Mouse (Mus musculus) G1E (cell line): Measurements from ENCODE around the gene Mllt10. TPM values are rescaled to one million over a fixed set of nuclear protein-coding genes. Genes with fewer than 3 reads are reported as not detected.

Source experiments
- ATAC-seq: 2 replicates; pipeline ENCODE4 v1.8.0; 2016; ENCODE audit warnings: mild to moderate bottlenecking; ENCODE audit not compliant: insufficient number of reproducible peaks, poor library complexity, low FRiP score, severe bottlenecking; ENCODE audit errors: extremely low read depth
- DNase-seq: peaks from one replicate; pipeline ENCODE4 v3.0.0; 2012; ENCODE audit warnings: low spot score
- H3K27me3 ChIP-seq: 2 replicates; pipeline ENCODE4 v1.6.1; 2012; ENCODE audit warnings: mild to moderate bottlenecking, low read length, inconsistent platforms; ENCODE audit not compliant: insufficient read depth
- H3K36me3 ChIP-seq: replicated peaks from 2 replicates; pipeline ENCODE3; 2012; ENCODE audit warnings: mild to moderate bottlenecking, inconsistent platforms
- H3K4me1 ChIP-seq: 2 replicates; pipeline ENCODE4 v1.6.1; 2012; ENCODE audit warnings: low read depth, low read length, inconsistent platforms, mixed read lengths; ENCODE audit not compliant: insufficient read depth
- H3K4me3 ChIP-seq: 2 replicates; pipeline ENCODE4 v1.5.1; 2012; ENCODE audit warnings: low read depth, mild to moderate bottlenecking, inconsistent platforms, low read length, moderate library complexity, mixed read lengths
- H3K9me3 ChIP-seq: replicated peaks from 2 replicates; pipeline ENCODE4 v1.6.1; 2012; ENCODE audit warnings: inconsistent platforms
- CTCF ChIP-seq: IDR thresholded peaks from 2 replicates; pipeline ENCODE4 v1.5.1; 2012; ENCODE audit warnings: low read depth, low read length, inconsistent platforms, mixed read lengths
- GATA1 ChIP-seq: IDR thresholded peaks from 2 replicates; pipeline ENCODE4 v1.6.1; 2012; ENCODE audit warnings: borderline replicate concordance, low read length, inconsistent platforms, mixed read lengths
- GATA2 ChIP-seq: IDR thresholded peaks from 2 replicates; pipeline ENCODE4 v1.6.1; 2012; ENCODE audit warnings: low read depth, low read length, inconsistent platforms, borderline replicate concordance
- POLR2AphosphoS5 ChIP-seq: IDR thresholded peaks from 2 replicates; pipeline ENCODE4 v1.6.1; 2012; ENCODE audit warnings: low read depth, low read length, inconsistent platforms; ENCODE audit not compliant: insufficient replicate concordance
- TAL1 ChIP-seq: conservative IDR thresholded peaks from 2 replicates; pipeline ENCODE4 v1.6.1; 2012; ENCODE audit warnings: low read depth, low read length, inconsistent platforms, mixed read lengths
- polyA plus RNA-seq: library from polyadenylated mRNA; stranded (reverse); fragments of >175 nt; gene quantifications from 2 replicates; pipeline ENCODE4 v1.2.3, GENCODE M21; 2012
- total RNA-seq, 2 experiments: library from RNA; stranded (forward) in 1 of 2; stranded (reverse) in 1 of 2; fragments of 200-1000 nt in 1 of 2; fragments of >200 nt in 1 of 2; fragmentation: Nextera tagmentation in 1 of 2; gene quantifications; 2 replicates each; pipeline ENCODE4 v1.2.3; 2014 to 2017

Mllt10 gene
- total RNA-seq (2014; fragmentation: Nextera tagmentation) (141 and 160 TPM in 2 replicates), total RNA-seq (2017) (62.9 and 73.6 TPM in 2 replicates), polyA plus RNA-seq (20.5 and 20.8 TPM in 2 replicates)

DNA sequence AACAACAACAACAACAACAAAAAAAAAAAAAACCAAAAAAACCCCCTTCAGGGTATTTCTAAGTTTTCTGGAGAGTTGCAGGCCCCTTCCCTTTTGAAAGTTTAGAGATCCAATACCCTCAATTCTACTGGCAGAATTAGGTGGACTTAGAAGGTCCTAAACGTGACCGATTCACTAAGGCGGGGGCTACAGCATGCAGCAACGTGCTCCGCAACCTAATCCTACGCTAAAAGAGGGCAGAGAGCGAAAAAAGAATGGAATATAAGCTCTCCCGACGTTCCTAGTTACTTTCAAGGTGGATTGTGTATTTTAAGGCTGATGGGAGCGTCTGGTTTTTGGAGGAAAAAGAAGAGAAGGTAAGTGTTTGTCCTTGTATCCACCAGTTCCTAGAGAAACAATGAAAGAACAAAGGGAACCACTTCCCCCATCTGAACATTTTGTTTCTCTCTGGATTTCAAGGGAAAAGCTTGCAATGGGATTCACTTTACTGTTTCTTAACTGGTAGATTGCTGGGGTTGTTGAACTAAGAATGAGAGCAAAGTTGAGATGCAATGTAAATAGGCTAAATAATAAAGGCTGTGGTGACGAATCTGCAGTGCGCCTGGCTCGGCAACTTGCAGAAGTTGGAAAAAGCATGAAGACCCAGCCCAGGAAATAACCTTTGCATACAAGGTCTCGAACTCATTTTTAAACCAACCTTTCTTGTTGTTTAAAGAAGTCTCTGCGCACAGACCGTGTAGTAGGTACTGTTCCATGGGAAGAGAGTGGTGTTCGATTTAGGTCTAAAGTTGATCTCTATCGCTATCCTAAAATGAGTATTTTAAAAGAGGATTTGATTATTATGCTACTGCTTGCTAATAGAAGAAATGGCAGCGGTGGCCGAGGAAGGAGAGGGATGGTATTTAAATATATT, at the start of gene Mllt10:
Gene Mllt10 (plus strand): TSS at position 222 of the 913 bp plus-strand sequence.
- DNase-seq = no peak
- no peaks in the 10 kb centered on the region for H3K27me3 ChIP-seq
- H3K36me3 ChIP-seq = no peaks in the 10 kb centered on the region
- H3K4me3 ChIP-seq = peak within 1 kb of the TSS; percentile 86
- TF ChIP-seq CTCF (no peak), POLR2AphosphoS5 (no peak), GATA2 (no peak), GATA1 (no peak), TAL1 (no peak)
- ATAC-seq = no peak
- H3K4me1 ChIP-seq = peaks cover 32% of the 10 kb centered on the region
- H3K9me3 ChIP-seq = no peaks in the 10 kb centered on the region

- TF ChIP-seq CTCF = no peak
- no peak for TF ChIP-seq POLR2AphosphoS5
- no peak for TF ChIP-seq GATA1
- TF ChIP-seq GATA2 = no peak
- no peak for TF ChIP-seq TAL1
- H3K27me3 ChIP-seq = 0 out of 2 replicates have a peak, but pooled peaks cover 3% of the 10 kb centered on the region
- no peak for ATAC-seq
- no peaks in the 10 kb centered on the region for H3K4me1 ChIP-seq
- no peaks in the 10 kb centered on the region for H3K9me3 ChIP-seq
- H3K36me3 ChIP-seq = no peaks in the 10 kb centered on the region
- DNase-seq = no peak
- no peak overlapping the region for H3K4me3 ChIP-seq
Observed at GRCm38 (mm10) chr2:18011226-18011625, 43.8 kb upstream of the Mllt10 start.

DNA sequence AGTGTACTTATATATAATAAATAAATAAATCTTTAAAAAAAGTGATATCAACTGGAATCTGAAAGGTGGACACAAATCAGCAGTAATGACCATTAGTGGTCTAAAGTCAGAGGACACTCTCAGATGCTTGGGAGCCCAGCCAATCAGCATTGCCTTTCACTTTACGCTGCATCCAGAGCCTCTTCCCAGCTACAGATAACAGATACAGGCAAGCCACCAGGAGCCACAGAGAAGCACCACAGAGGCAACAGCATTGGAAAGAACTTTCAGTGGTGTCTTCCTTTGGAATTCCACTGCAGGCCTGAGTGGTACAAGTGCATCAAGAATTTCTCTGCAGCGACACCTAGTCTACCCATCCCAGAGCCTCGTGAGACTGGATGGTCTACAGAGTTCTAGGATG, 42.2 kb upstream of the Mllt10 start:
- no peak for TF ChIP-seq POLR2AphosphoS5
- TF ChIP-seq TAL1 = no peak
- ATAC-seq = no peak

DNA sequence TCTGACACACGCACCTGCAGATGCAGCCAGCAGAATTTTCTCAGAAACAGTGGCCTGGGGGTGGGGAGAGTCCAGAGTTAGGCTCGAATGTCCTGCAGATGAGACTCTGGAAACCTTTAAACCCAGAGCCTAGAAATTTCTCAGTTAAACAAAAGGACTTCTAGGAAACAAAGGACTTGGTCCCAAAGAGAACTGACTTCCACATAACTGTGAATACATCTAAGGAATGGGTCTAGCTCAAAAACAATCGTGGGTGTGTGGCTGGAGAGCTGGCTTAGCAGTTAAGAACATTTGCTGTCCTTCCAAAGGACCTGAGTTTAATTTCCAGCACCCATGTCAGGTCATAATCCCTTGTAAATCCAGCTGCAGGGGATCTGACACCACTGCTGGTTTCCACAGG, 39.5 kb upstream of the Mllt10 start:
- Histone ChIP-seq H3K36me3 (no peaks in the 10 kb centered on the region), H3K4me1 (no peaks in the 10 kb centered on the region), H3K9me3 (no peaks in the 10 kb centered on the region), H3K27me3 (0 out of 2 replicates have a peak, but pooled peaks cover 3% of the 10 kb centered on the region), H3K4me3 (no peak overlapping the region)
- ATAC-seq (no peak), DNase-seq (no peak)
- TF ChIP-seq TAL1 (no peak), POLR2AphosphoS5 (no peak), GATA2 (no peak), GATA1 (no peak), CTCF (no peak)

More for the DNA sequence above, 42.2 kb upstream of the Mllt10 start:
- no peak for DNase-seq
- Histone ChIP-seq H3K4me1 (no peaks in the 10 kb centered on the region), H3K36me3 (no peaks in the 10 kb centered on the region), H3K9me3 (no peaks in the 10 kb centered on the region), H3K27me3 (0 out of 2 replicates have a peak, but pooled peaks cover 3% of the 10 kb centered on the region), H3K4me3 (no peak overlapping the region)

DNA sequence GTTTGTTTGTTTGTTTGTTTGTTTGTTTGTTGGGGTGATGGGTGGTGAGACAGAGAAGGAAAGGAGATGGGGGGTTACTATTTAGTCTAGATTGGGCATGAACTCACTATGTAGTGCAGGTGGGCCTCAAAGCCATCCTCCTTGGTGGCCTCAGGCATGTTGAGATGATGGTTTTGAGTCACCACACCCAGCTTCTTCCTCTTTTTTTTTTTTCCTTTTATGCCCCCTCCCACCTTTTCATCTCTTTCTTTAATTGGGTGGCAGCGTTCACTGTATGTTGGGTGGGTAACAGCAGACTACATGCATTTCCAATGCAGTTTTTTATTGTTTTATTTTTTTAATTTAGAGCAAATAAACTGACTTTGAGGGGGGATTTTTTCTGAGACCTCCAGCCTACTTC, 38.4 kb upstream of the Mllt10 start:
- Histone ChIP-seq H3K4me3 (no peak overlapping the region), H3K9me3 (no peaks in the 10 kb centered on the region), H3K36me3 (no peaks in the 10 kb centered on the region), H3K27me3 (0 out of 2 replicates have a peak, but pooled peaks cover 3% of the 10 kb centered on the region), H3K4me1 (no peaks in the 10 kb centered on the region)
- ATAC-seq (no peak), DNase-seq (no peak)
- no peak for TF ChIP-seq GATA2
- no peak for TF ChIP-seq TAL1
- no peak for TF ChIP-seq POLR2AphosphoS5
- TF ChIP-seq GATA1 = no peak
- no peak for TF ChIP-seq CTCF

DNA sequence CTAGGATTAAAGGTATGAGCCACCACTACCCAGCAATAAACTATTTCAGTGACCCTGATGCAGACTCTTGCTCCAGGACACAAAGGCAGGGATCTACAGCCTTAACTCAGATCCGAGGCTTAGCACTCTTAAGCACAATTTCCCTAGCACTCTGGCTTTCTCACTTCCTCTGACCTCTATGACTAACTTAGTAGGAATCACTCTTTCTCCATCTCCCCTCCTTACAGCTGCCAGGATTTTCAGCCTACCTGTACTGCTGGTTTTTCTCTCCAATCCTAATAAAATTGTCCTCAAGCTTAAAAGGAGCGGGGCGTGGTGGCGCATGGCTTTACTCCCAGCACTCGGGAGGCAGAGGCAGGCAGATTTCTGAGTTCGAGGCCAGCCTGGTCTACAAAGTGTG, 37.7 kb upstream of the Mllt10 start:
- Histone ChIP-seq H3K27me3 (0 out of 2 replicates have a peak, but pooled peaks cover 3% of the 10 kb centered on the region), H3K4me1 (no peaks in the 10 kb centered on the region), H3K4me3 (no peak overlapping the region), H3K9me3 (no peaks in the 10 kb centered on the region), H3K36me3 (no peaks in the 10 kb centered on the region)
- TF ChIP-seq GATA2 = no peak
- TF ChIP-seq CTCF = no peak
- TF ChIP-seq TAL1 = no peak
- TF ChIP-seq GATA1 = no peak
- TF ChIP-seq POLR2AphosphoS5 = no peak
- ATAC-seq = no peak
- DNase-seq = no peak
